Mouse (Mus musculus) ovary, adult 2 months (tissue): Measurements from ENCODE around the gene March5. TPM values are rescaled to one million over a fixed set of nuclear protein-coding genes. Genes with fewer than 3 reads are reported as not detected.

Experiments
- polyA plus RNA-seq: library from polyadenylated mRNA; depleted of rRNA; stranded (reverse); fragments of >200 nt; gene quantifications from 2 replicates; pipeline ENCODE4 v1.2.3, GENCODE M21; 2012; rRNA removed

The March5 gene
- polyA plus RNA-seq = 45.5 and 54.2 TPM in 2 replicates

DNA sequence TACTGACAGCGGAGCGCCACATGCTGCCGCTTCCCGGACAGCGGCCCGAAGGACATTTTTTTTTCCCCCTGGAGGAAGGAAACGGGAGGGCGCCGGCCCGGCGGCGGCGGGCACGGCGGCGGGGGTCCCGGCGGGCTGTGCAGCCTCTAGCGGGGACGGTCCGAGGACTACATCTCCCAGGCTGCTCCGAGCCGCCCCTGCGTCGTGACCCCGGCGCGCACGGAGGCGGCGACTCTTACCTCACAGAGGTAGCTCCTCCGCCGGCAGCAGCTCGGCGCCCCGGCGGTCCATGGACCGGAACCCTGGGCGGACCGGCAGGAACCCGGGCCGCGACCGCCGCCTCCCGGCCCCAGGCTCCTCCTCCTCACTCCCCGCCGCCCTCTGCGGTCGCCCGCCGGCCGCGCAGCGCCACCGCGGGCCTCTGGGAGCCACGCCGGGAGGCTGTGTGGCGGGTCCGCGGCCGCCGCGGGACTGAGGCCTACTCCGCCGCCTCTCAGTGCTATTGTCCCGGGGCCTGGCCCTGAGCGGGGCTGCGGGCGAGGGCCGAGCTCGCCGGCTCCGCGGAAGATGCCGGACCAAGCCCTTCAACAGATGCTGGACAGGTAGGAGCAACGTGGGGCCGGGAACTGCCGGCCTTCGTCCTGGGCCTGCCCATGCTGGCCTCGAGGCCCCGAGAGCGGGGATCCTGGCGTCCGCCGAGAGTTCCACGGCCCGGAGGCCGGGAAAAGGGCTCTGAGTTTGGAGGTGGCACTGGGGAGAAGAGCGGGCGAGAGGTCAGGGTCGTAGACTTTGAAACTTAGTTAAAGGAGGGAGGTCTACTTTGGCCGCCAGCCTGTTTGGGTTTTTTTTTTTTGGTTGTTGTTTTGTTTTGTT, at the start of gene March5:
Gene March5, plus strand, starts transcription at position 241 of the 873 bp plus-strand sequence.

DNA sequence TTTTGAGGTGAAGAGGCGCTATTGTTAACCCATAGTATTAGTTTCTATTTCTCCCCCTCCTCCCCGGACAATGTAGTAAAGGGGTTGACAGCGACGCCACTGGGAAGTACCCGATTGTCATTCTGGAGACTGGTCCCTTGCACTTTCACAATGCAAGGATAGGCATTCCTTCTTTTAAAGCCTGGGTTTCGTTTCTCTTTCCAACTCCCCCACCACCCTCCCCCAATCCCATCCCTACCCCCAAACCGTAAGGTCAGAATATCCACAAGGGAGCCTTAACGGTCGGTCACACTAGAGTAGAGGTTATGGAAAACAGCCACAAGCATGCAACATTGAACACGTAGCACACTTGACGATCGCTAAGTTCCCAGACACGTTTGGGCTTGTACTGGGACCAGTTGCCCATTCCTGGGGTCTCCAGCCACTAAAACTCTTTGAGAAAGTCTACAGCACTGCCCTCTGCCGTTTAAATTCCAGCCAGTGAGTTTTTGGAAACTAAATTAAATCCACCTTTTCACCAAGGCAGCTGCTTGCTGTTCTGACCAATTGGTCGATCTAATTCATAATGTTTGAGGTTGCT, 923 bp downstream of the March5 start, which contains the start of gene Cpeb3:
Gene Cpeb3, minus strand, starts transcription at position 426 of the 580 bp plus-strand sequence.

Other genes starting within 250 kb of the March5 start
- 11.2 and 12.3 TPM in 2 replicates for gene Cpeb3, start 1.1 kb downstream of the March5 start, polyA plus RNA-seq
- gene Ide, start 130.3 kb downstream of the March5 start, polyA plus RNA-seq = 18.0 and 29.5 TPM in 2 replicates
- 1.3 and 1.8 TPM in 2 replicates for gene Kif11, start 168.9 kb downstream of the March5 start, polyA plus RNA-seq
- gene Hhex, start 227.3 kb downstream of the March5 start, polyA plus RNA-seq = 17.0 and 21.6 TPM in 2 replicates